ENCODE assay signal across 18 mouse cellular contexts in genomic region chr1:174536742-174537453, GRCm38 (mm10). TPM values are rescaled to one million over a fixed set of nuclear protein-coding genes. Genes with fewer than 3 reads are reported as not detected.
DNase-seq lines count a peak whose midpoint lies in the region; ATAC-seq lines count a peak whose summit lies in the region.
"Had no signal": no experiment of that assay in that cellular context is flagged by ENCODE, and none has a peak within 500 bp of the region (broad histone marks: within the 10 kb centered on the region; RNA-seq: fewer than 3 reads in every experiment).

No protein-coding gene starts in this region.

- WGBS in forebrain, embryonic 11.5 days, result 66% methylated on average over 11 of the region's 11 CpGs
- WGBS in hindbrain, embryonic 15.5 days, result 20% methylated on average over 11 of the region's 11 CpGs
- WGBS in neural tube, embryonic 14.5 days, result 8% methylated on average over 11 of the region's 11 CpGs

- no peaks in the 10 kb centered on the region for H3K27me3 ChIP-seq in forebrain, embryonic 11.5 days (ENCODE audit: control insufficient read depth, insufficient read depth, low read length)
- no peaks in the 10 kb centered on the region for H3K27me3 ChIP-seq in hindbrain, embryonic 15.5 days
- no peaks in the 10 kb centered on the region for H3K27me3 ChIP-seq in neural tube, embryonic 14.5 days (ENCODE audit: control insufficient read depth, insufficient read depth, low read length)
- H3K27me3 ChIP-seq: CH12.LX; embryonic facial prominence, embryonic 13.5 days; limb, embryonic 12.5 days; megakaryocyte, embryonic 14.5 days; Patski; stomach, embryonic 15.5 days had no signal

- peak; percentile 36; the same call in 1 of the 2 replicates for ATAC-seq in forebrain, embryonic 11.5 days (replicated peaks; ENCODE audit: low FRiP score)
- ATAC-seq in hindbrain, embryonic 15.5 days (ENCODE audit: low FRiP score, low read depth), result peak; percentile 79
- ATAC-seq in neural tube, embryonic 14.5 days (ENCODE audit: low read depth), result peak; percentile 85
- ATAC-seq: intestine, embryonic 16.5 days; Patski had no signal

- no peak overlapping the region for H3K9ac ChIP-seq in forebrain, embryonic 11.5 days (ENCODE audit: low read length)
- no peak overlapping the region for H3K9ac ChIP-seq in hindbrain, embryonic 15.5 days
- H3K9ac ChIP-seq in neural tube, embryonic 14.5 days (replicated peaks; ENCODE audit: low read depth, low read length), result no peak overlapping the region
- H3K9ac ChIP-seq: embryonic facial prominence, embryonic 13.5 days; limb, embryonic 12.5 days; stomach, embryonic 15.5 days had no signal

- H3K36me3 ChIP-seq in forebrain, embryonic 11.5 days (ENCODE audit: control insufficient read depth, insufficient read depth, low read length), result no peaks in the 10 kb centered on the region
- H3K36me3 ChIP-seq in hindbrain, embryonic 15.5 days, result 0 out of 2 replicates have a peak, but pooled peaks cover 6% of the 10 kb centered on the region
- no peaks in the 10 kb centered on the region for H3K36me3 ChIP-seq in neural tube, embryonic 14.5 days (ENCODE audit: control insufficient read depth, insufficient read depth, low read length)
- H3K36me3 ChIP-seq: embryonic facial prominence, embryonic 13.5 days; limb, embryonic 12.5 days; stomach, embryonic 15.5 days had no signal

- peaks cover 2% of the 10 kb centered on the region; the same call in 1 of the 2 replicates for H3K4me1 ChIP-seq in forebrain, embryonic 11.5 days (replicated peaks; ENCODE audit: control insufficient read depth, insufficient read depth, low read length)
- H3K4me1 ChIP-seq in hindbrain, embryonic 15.5 days (replicated peaks), result peaks cover 14% of the 10 kb centered on the region
- H3K4me1 ChIP-seq in neural tube, embryonic 14.5 days (ENCODE audit: control insufficient read depth, insufficient read depth, low read length), result peaks cover 13% of the 10 kb centered on the region; the same call in 1 of the 2 replicates
- H3K4me1 ChIP-seq: embryonic facial prominence, embryonic 13.5 days; megakaryocyte, embryonic 14.5 days; stomach, embryonic 15.5 days had no signal

- H3K9me3 ChIP-seq in forebrain, embryonic 11.5 days (ENCODE audit: control insufficient read depth, low read length), result no peaks in the 10 kb centered on the region
- H3K9me3 ChIP-seq in hindbrain, embryonic 15.5 days, result no peaks in the 10 kb centered on the region
- H3K9me3 ChIP-seq in neural tube, embryonic 14.5 days (ENCODE audit: control insufficient read depth, low read length), result no peaks in the 10 kb centered on the region
- H3K9me3 ChIP-seq: embryonic facial prominence, embryonic 13.5 days; limb, embryonic 12.5 days; megakaryocyte, embryonic 14.5 days; stomach, embryonic 15.5 days had no signal

- no peak overlapping the region for H3K27ac ChIP-seq in forebrain, embryonic 11.5 days (ENCODE audit: low read depth, low read length)
- H3K27ac ChIP-seq in hindbrain, embryonic 15.5 days (replicated peaks), result peak overlapping the region; percentile 56
- H3K27ac ChIP-seq in neural tube, embryonic 14.5 days (ENCODE audit: low read depth, low read length), result peak overlapping the region; percentile 76
- H3K27ac ChIP-seq: embryonic facial prominence, embryonic 13.5 days; limb, embryonic 12.5 days; stomach, embryonic 15.5 days had no signal

- no peak overlapping the region for H3K4me2 ChIP-seq in forebrain, embryonic 11.5 days (ENCODE audit: low read depth, low read length, severe bottlenecking)
- peak overlapping the region; percentile 15 for H3K4me2 ChIP-seq in hindbrain, embryonic 15.5 days
- H3K4me2 ChIP-seq in neural tube, embryonic 14.5 days (ENCODE audit: low read depth, low read length), result no peak overlapping the region; the same call in 1 of the 2 replicates
- H3K4me2 ChIP-seq: embryonic facial prominence, embryonic 13.5 days; limb, embryonic 12.5 days; stomach, embryonic 15.5 days had no signal

- H3K4me3 ChIP-seq in forebrain, embryonic 11.5 days (ENCODE audit: low read depth, low read length), result no peak overlapping the region
- H3K4me3 ChIP-seq in hindbrain, embryonic 15.5 days, result no peak overlapping the region
- H3K4me3 ChIP-seq in neural tube, embryonic 14.5 days (ENCODE audit: low read depth, low read length), result no peak overlapping the region
- H3K4me3 ChIP-seq: embryonic facial prominence, embryonic 13.5 days; limb, embryonic 12.5 days; megakaryocyte, embryonic 14.5 days; stomach, embryonic 15.5 days had no signal

- peak; percentile 1 to 4 for DNase-seq in kidney, postnatal 4 days
- DNase-seq in kidney, postnatal 25 days, result no peak
- DNase-seq in forebrain, embryonic 11.5 days (ENCODE audit: low spot score), result no peak
- no peak for DNase-seq in urinary bladder, postnatal 14 days (ENCODE audit: low spot score)
- DNase-seq in gastrocnemius, adult 8-10 months (ENCODE audit: low spot score in 2 of 2), result no peak
- DNase-seq in adrenal gland, postnatal 25 days, result no peak
- DNase-seq: adrenal gland, postnatal 36 days; cerebellum, adult 8-10 months; right cerebral cortex, postnatal 4 days had no signal

RNA-seq across cellular contexts. Expression of gene Fmn2, which starts 35.3 kb away (rescaled TPM):
- polyA plus RNA-seq in forebrain, embryonic 11.5 days (2014; fragmentation: Nextera tagmentation; extraction: Ambion mirVana), result 5.5 and 8.0 TPM in 2 replicates
- 7.1 and 8.0 TPM in 2 replicates for polyA plus RNA-seq in hindbrain, embryonic 15.5 days (2015; fragmentation: Nextera tagmentation; extraction: Ambion mirVana)
- polyA plus RNA-seq in neural tube, embryonic 14.5 days (2014; fragmentation: Nextera tagmentation; extraction: Ambion mirVana), result 11.1 and 14.5 TPM in 2 replicates
- total RNA-seq in gastrocnemius, adult 8-10 months (2022), result under 1 TPM; 0.07 to 0.46 (median 0.31) TPM
- 3.4 and 5.0 TPM in 2 replicates for total RNA-seq in adrenal gland, postnatal 25 days (2021)
- polyA plus RNA-seq: Patski had no signal

Comparison
In these comparisons a context has a peak if more than half of its experiments do, and no peak if none do; other contexts are left out.
1. DNase-seq: peak in kidney, postnatal 4 days (2 of 2); none in kidney, postnatal 25 days (0 of 2), forebrain, embryonic 11.5 days (single experiment), urinary bladder, postnatal 14 days (single experiment), gastrocnemius, adult 8-10 months (0 of 2) and adrenal gland, postnatal 25 days (single experiment).
2. Peak in every context shown above with its lines, with median percentiles within 50 percentile points of each other: ATAC-seq.